Mouse (Mus musculus) T-cell, adult 2 months (primary cell): ENCODE measurements around the gene Ppfia4.
A peak's percentile ranks its signal among the peaks of the same experiment; 100 is the strongest.

Experiments
- DNase-seq: peaks from one replicate; pipeline ENCODE4 v3.0.0; 2022; ENCODE audit warnings: low spot score

Ppfia4 gene

GRCm38 (mm10) chr1:134339162-134339561 is 6.4 kb upstream of the Ppfia4 start:
- no peak for DNase-seq

- no peak for DNase-seq
These were observed 4.4 kb upstream of the Ppfia4 start for GRCm38 (mm10) chr1:134336958-134337710.

DNA sequence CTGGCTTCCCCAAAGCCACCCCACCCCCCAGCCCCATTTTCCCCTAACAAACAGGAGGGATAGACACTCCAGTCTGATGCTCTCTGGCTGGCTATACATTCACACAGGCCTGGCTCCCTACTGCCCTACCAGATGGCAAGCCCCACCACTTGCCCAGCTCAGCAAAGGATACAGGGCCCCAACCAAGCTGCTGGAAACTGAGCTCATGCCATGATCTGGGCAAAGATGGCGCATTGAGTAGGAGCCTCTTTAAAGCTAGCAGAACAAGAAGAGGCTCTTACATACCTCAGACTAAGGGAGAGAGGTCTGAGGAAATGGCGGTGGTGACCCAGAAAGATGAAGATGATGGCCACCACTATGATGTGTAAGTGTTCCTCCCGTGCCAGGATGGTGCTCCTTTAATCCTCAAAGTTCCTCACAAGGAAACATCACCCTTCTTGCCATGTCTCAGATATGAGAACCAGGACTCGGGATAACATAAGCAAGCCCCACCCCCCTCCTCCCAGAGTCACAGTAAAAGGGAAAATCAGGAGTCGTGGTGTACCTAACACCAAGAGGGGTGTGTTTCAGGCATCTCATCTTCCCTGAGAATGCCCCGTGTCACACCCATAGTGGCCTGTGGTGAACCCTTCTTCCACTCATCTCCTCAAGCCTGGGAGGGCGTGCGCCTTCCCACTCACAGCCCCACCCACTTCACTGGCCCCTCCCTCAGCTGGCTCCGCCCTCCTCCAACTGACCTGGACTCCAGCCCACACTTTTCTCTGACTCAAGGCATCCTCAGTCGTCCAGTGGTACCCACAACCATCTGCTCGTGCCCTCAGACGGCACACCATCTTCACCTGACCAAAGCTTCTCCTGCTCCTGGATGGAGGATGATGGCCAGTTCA is 3.4 kb upstream of the Ppfia4 start:
- DNase-seq = no peak

GRCm38 (mm10) chr1:134335211-134335923 is 2.6 kb upstream of the Ppfia4 start:
- no peak for DNase-seq

DNA sequence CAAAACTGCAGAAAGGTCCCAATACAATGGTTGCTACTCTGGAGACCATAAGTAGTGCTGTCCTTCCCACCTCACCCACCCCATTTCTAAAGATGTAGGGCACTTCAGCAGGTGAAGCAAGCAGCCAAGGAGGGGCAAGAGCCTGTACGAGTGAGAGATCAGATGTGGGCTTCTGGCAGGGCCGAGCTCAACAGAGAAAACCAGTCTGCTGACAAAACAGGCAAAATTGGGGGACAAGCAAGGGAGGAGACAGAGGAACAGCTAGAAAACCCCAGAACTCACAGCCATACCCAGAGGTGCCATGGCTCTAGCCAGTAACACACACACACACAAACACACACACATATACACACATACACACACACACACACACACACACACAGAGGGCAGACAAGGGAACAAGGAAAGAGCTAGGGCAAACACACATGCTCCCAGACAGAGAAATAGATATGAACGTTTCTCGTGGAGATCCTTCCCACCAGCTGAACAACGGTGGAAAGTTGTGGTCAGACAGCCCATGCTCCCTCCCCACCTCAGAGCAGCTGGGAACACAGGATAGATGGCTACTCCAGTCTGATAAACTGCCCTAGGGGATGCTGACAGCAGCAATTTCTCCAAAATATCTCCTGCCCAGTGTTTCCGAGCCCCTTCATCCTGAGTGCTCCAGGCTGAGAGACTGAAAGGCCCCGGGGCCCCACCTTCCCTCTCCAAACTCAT is 1.5 kb upstream of the Ppfia4 start:
- no peak for DNase-seq

DNA sequence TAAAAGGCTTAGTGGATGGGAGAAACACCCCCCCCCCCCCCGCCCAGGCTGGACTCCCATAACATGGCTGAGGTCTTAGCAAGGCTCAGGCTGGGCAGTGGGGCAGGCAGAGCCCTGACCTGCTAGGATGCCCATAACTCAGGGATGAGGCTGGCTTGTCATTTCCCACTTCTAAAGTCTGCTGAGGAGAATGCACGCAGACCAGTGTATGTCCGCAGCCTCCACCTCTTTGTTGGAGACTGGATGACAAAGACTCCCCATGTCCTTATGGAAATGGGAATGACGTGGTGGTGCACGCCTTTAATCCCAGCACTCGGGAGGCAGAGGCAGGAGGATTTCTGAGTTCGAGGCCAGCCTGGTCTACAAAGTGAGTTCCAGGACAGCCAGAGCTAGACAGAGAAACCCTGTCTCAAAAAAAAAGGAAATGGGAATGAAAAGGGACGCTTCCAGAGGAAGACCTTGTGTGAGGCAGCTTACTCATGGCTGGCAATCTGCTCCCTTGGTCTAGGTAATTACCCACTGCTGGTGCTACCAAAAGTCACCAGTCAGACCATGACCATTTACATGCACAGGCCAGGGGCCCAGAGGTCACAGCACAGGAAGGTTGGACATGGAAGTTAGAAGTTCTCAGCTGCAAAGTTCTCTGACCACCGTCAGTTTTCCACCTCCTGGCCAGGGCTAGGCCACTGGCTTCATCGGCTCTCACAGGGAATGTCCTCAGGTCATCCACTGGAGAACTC is 813 bp upstream of the Ppfia4 start:
- no peak for DNase-seq

GRCm38 (mm10) chr1:134331879-134332635 is 671 bp downstream of the Ppfia4 start:
- DNase-seq = peak; percentile 45

- DNase-seq = no peak
These were observed 5.8 kb downstream of the Ppfia4 start for GRCm38 (mm10) chr1:134326841-134327346.

DNA sequence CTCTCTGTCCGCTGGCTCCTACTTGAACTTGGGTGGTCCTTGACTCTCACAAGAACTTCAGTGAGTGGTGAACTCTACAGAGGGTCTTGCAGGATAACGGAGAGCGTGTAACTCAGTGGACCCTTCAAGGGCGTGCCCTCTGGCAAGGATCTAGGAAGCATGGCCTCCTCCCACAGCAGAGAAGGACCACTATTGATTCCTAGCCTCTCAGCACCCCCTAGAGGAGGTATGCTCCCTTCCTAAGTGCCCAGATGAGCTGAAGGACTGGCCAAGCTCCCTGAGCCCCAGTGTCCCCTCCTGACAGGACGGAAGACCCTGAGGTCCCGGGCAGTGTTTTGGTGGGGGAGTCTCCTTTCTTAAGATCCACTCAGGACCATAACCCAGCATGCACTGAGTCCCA is 10.1 kb downstream of the Ppfia4 start:
- DNase-seq = no peak

DNA sequence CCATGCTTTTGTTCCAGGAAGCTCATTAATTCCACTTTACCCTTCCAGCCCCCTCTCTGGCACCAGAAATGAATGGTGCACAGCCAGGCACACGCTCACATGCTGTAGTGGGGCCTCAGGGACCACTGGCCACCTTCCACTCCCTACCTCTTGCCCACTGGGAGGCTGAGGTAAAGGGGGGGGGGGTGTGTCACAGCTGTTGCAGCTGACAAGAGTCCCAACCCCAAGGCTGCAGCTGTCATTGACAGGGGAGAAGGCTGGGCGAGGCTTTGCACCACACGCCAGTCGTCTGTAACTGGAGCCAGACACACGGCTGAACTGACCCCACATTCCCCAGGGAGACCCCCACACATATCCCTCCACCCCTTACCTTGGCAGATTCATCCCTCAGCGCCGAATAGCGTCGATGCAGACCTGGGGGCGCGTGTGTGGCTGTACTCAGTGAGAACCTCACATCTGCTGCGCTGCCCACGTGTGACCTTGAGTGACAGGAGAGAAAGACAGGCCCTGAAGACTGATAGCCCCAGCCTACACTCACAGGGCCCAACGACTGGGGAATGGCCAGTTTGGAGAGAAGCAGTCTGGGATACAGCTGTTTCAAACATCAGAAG is 11.9 kb downstream of the Ppfia4 start:
- no peak for DNase-seq

DNA sequence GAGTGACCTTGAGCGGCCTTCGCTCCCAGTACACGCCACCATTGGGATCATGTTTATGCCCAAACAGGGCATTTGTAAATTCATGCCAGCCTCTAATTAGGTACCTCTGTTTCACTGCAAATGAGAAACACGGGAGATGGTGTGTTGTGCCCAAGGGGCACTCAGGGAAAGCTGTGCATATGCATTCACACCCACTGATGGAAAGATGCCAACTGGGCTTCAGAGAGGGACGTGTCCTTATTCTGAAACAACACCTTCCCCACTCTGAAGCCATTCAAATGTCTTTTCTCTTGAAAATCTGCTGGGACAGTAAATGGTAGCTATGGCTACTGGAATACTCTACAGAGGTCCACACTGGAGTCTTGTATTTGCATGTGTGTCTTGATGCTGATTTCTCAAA is 14.5 kb downstream of the Ppfia4 start:
- no peak for DNase-seq

GRCm38 (mm10) chr1:134316361-134316760 is 16.4 kb downstream of the Ppfia4 start:
- DNase-seq = no peak

GRCm38 (mm10) chr1:134315181-134315580 is 17.5 kb downstream of the Ppfia4 start:
- no peak for DNase-seq

DNA sequence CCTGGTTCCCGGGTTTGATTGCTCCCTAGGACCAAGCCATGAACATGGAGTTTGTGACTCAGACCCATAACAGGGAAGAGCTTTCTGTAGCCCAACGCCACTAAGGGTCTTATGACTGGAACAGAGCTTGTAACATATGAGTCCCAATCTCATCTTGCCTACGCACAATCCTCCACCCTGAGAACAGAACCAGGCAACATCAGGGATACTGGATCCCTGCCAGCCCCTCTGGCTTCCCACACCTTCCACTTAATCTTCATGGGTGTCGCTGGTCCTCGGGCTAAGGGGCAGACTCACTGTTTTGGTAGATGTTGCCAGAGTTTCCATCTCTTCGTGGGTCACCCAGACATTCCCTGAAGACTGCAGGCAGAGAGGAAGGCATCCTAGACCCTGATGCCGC is 21.0 kb downstream of the Ppfia4 start:
- DNase-seq = no peak

DNA sequence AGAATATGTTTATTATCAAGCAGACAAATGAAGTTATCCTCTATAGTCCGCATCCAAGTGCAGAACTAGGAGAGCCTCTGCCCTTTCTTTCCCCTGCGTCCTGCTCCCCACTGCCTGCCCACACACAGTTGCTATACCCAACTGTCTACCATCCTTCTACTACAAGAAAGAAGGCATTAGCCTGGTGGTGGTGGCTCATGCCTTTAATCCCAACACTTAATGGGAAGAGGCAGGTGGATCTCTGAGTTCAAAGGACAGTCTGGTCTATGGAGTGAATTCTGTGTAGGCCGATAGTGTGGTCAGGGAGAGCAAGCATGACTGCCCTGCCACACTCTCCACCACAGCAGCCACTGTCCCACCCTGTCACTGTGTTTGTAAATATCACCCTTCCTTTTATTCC is 22.0 kb downstream of the Ppfia4 start:
- no peak for DNase-seq

DNA sequence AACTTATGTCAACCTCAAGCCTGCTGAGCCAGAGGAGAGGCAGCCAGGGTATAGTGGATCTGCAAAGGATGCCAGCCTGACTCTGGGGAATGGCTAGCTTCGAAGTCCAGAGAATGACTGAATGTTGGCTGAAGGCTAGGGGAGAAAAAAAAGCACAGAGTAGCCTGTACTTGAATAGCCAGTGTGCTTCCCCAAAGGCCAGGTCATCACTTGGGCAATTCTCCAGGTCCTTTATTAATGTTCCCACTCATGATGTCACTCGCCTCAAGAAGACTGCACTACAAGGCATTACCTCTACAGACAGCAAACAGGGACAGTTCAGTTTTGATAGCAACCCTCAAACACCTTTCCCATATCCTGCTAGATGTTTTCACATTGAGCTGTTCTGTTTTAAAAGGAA is 22.4 kb downstream of the Ppfia4 start:
- DNase-seq = no peak

- no peak for DNase-seq
These were observed 25.3 kb downstream of the Ppfia4 start for GRCm38 (mm10) chr1:134307409-134307808.

GRCm38 (mm10) chr1:134304940-134305339 is 27.8 kb downstream of the Ppfia4 start:
- no peak for DNase-seq

GRCm38 (mm10) chr1:134302568-134303238 is 30.0 kb downstream of the Ppfia4 start:
- DNase-seq = no peak
